Mouse (Mus musculus) liver, embryonic 14.5 days (tissue): ENCODE results near the gene Gm12166. TPM values are rescaled to one million over a fixed set of nuclear protein-coding genes. Genes with fewer than 3 reads are reported as not detected.
"Not testable (repeated sequence)": the region's sequence is repeated elsewhere in the genome, so short reads cannot be mapped to it uniquely, and the experiment has no call there.

ENCODE experiments used
- ATAC-seq: fragments of 200-750 bp; cut with Nextera tagmentation; 2 replicates; pipeline ENCODE4 v1.8.0; 2017; ENCODE audit warnings: moderate number of reproducible peaks, mild to moderate bottlenecking, moderate library complexity; ENCODE audit not compliant: insufficient read depth
- DNase-seq, 3 experiments: peaks; one replicate each; pipeline ENCODE4 v3.0.0-alpha.2; 2012 to 2013; ENCODE audit warnings: low read depth in 3 of 3, low spot score in 3 of 3
- H3K27ac ChIP-seq: fragments of 300-500 bp; sonication (generic); 2 replicates; pipeline ENCODE4 v1.5.1; 2014; ENCODE audit warnings: moderate library complexity, mild to moderate bottlenecking, control low read depth, inconsistent platforms
- H3K27me3 ChIP-seq: fragments of 300-500 bp; sonication (generic); 2 replicates; pipeline ENCODE4 v1.6.1; 2014; ENCODE audit warnings: mild to moderate bottlenecking, low read length, moderate library complexity; ENCODE audit not compliant: control insufficient read depth, insufficient read depth
- H3K36me3 ChIP-seq: fragments of 300-500 bp; sonication (generic); replicated peaks from 2 replicates; pipeline ENCODE4 v1.6.1; 2014; ENCODE audit warnings: low read depth; ENCODE audit not compliant: control insufficient read depth, insufficient read depth
- H3K4me1 ChIP-seq, 2 experiments: fragments of 200-500 bp in 1 of 2; fragments of 300-500 bp in 1 of 2; sonication (generic) in 1 of 2; replicated peaks; 2 replicates each; pipeline ENCODE4 v1.6.1; 2012 to 2014; ENCODE audit warnings: antibody characterized with exemption in 1 of 2, inconsistent platforms in 1 of 2, low read length in 1 of 2; ENCODE audit not compliant: control insufficient read depth in 2 of 2, insufficient read depth in 2 of 2
- H3K4me2 ChIP-seq: fragments of 300-500 bp; sonication (generic); 2 replicates; pipeline ENCODE4 v1.6.1; 2014; ENCODE audit warnings: low read depth, mild to moderate bottlenecking, control low read depth, moderate library complexity
- H3K4me3 ChIP-seq, 2 experiments: fragments of 200-500 bp in 1 of 2; fragments of 300-500 bp in 1 of 2; sonication (generic) in 1 of 2; 2 replicates each; pipeline ENCODE4 v1.5.1; 2012 to 2014; ENCODE audit warnings: low read depth in 2 of 2, low read length in 2 of 2, mild to moderate bottlenecking in 2 of 2, control low read depth in 1 of 2, inconsistent platforms in 1 of 2, moderate library complexity in 1 of 2; ENCODE audit not compliant: insufficient read depth in 1 of 2
- H3K9ac ChIP-seq: fragments of 300-500 bp; sonication (generic); replicated peaks from 2 replicates; pipeline ENCODE4 v1.6.1; 2014; ENCODE audit warnings: mild to moderate bottlenecking, control low read depth, moderate library complexity
- H3K9me3 ChIP-seq: fragments of 300-500 bp; sonication (generic); 2 replicates; pipeline ENCODE4 v1.6.1; 2016; ENCODE audit warnings: low read length, mixed read lengths; ENCODE audit not compliant: control insufficient read depth
- CTCF ChIP-seq: IDR thresholded peaks from 2 replicates; pipeline ENCODE4 v1.5.1; 2016; ENCODE audit warnings: antibody characterized with exemption, low read depth, control low read depth
- EP300 ChIP-seq: IDR thresholded peaks from 2 replicates; pipeline ENCODE4 v1.6.1; 2016; ENCODE audit warnings: antibody characterized with exemption, low read depth
- WGBS: fragments of 180-500 bp; shearing (Covaris S2); extraction: QIAGEN DNeasy Blood & Tissue Kit; methylation state at CpG from one replicate; pipeline ENCODE4 v1.1.7; 2014; ENCODE audit not compliant: insufficient replicate concordance; 5-methylcytosine and 5-hydroxymethylcytosine counted together
- polyA plus RNA-seq, 2 experiments: library from polyadenylated mRNA; depleted of rRNA in 1 of 2; stranded (reverse) in 1 of 2; unstranded in 1 of 2; fragments of >200 nt; fragmentation: Nextera tagmentation in 1 of 2; extraction: Ambion mirVana in 1 of 2; gene quantifications; 2 replicates each; pipeline versions ENCODE4 v1.2.1 to v1.2.3; 2012 to 2014

Gene Gm12166
- 2.6 and 2.8 TPM in 2 replicates for polyA plus RNA-seq (2012; rRNA removed)
- polyA plus RNA-seq (2014; fragmentation: Nextera tagmentation; extraction: Ambion mirVana), result 4.1 and 4.7 TPM in 2 replicates

DNA sequence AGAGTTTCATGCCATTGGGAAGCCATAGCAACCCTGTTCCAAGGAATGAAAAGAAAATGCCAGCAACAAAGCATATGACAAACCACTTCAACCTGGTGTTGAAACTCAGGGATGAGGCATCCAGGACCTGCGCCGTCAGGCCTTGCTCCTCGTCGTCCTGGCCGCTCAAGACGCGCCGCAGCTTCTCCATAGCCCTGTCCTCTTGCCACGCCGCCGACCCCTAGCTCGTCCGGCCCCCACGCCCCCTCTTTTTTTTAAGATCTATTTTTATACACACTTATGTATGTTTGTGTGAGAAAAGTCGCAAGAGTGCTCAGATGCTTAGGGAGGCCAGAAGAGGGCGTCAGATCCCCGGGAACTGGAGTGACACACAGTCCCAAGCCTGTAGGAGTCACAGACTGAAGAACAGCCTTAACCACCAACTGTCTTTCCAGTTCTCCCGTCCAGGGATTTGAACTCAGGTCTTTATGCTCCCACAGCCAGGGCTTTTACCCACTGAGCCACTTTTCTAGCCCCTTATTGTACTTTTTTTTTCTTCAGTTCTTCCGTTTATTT is at the start of gene Gm12166:
Gm12166 (minus strand) TSS at position 217 of the 555 bp plus-strand sequence.
- TF ChIP-seq CTCF, result peak; percentile 68
- not testable (repeated sequence) for H3K9me3 ChIP-seq, H3K9ac ChIP-seq, H3K27ac ChIP-seq, H3K36me3 ChIP-seq, ATAC-seq, H3K4me3 ChIP-seq, H3K4me1 ChIP-seq, H3K4me2 ChIP-seq, DNase-seq
- peaks cover 31% of the 10 kb centered on the region for H3K27me3 ChIP-seq
- 35% methylated on average over 19 of the region's 19 CpGs for WGBS

GRCm38 (mm10) chr11:46097062-46097461 is 44.9 kb upstream of the Gm12166 start:
- H3K4me3 ChIP-seq, result no peak overlapping the region
- DNase-seq (no peak), ATAC-seq (no peak)
- no peaks in the 10 kb centered on the region for H3K9me3 ChIP-seq
- H3K27me3 ChIP-seq, result no peaks in the 10 kb centered on the region
- H3K4me2 ChIP-seq, result no peak overlapping the region
- no peak overlapping the region for H3K27ac ChIP-seq
- TF ChIP-seq EP300, result no peak
- no peak for TF ChIP-seq CTCF
- H3K36me3 ChIP-seq, result no peaks in the 10 kb centered on the region
- 64% methylated on average over 3 of the region's 3 CpGs for WGBS
- H3K4me1 ChIP-seq, result peaks cover 0 to 9% of the 10 kb centered on the region in 2 experiments; a peak in 2 of 4 replicates
- no peak overlapping the region for H3K9ac ChIP-seq

DNA sequence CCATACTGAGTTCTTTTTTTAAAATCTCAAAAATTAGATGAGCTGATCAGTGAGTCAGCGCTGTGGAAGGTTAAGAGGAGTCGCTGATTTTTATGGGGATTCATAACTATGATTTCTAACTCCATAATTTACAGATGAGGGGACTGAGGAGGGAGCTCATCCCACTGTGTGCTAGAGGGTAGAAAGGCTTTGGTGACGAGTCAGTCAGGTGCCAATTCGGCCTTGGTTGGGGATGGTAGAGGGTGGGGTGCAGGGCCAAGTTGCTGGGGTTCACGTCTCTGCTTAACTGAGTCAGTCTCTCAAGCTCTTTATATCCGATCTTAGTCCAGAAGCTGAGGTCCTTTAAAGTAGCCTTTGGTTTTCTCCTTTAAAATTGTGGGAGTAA is 44.1 kb upstream of the Gm12166 start:
- H3K9ac ChIP-seq, result no peak overlapping the region
- no peak overlapping the region for H3K4me2 ChIP-seq
- WGBS, result 73% methylated on average over 6 of the region's 6 CpGs
- H3K9me3 ChIP-seq, result no peaks in the 10 kb centered on the region
- H3K4me3 ChIP-seq, result no peak overlapping the region
- DNase-seq (no peak), ATAC-seq (no peak)
- no peaks in the 10 kb centered on the region for H3K36me3 ChIP-seq
- no peaks in the 10 kb centered on the region for H3K27me3 ChIP-seq
- TF ChIP-seq CTCF, result no peak
- no peak for TF ChIP-seq EP300
- H3K4me1 ChIP-seq, result peaks cover 7 to 17% of the 10 kb centered on the region in 2 experiments
- H3K27ac ChIP-seq, result no peak overlapping the region

DNA sequence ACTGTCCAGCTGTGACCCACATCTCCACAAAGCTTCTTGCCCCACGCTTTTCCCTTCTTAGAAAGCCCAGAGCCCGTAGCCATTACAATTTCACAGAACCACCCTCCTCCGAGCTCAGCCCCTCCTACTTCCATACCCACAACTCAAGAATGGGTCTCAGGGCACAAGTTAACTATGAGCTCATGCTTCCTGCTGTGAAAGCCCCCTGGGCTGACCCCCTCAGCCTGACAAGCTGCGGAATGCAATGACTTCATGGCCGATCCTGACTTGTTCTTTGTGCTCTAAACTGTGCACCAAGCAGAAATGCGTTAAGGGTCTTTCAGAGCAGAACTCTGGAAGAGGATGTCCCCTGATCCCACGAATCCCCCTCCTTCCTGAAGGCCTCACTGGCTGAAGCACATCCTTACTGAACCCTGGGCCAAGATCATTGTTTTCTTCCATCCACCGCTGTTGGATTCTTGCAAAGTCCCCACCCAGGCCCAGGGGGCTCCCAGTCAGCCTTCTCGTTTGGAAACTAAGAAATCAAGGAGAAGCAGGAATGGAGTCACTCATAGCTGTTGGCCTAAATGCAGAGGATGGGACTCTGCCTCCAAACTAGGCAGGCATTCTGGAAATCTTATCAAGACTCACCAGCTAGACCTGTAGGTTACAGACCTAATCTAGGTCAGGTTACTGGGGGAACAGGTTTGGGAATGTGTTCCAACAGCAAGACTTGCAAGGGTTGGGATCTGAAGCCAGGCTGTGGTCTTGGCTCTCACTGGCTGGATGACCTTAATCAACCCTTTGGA is 43.5 kb upstream of the Gm12166 start:
- ATAC-seq, result no peak
- Histone ChIP-seq H3K27ac (no peak overlapping the region), H3K4me3 (no peak overlapping the region), H3K4me2 (no peak overlapping the region), H3K4me1 (peaks cover 13 to 23% of the 10 kb centered on the region in 2 experiments), H3K36me3 (no peaks in the 10 kb centered on the region), H3K9ac (no peak overlapping the region), H3K27me3 (no peaks in the 10 kb centered on the region), H3K9me3 (no peaks in the 10 kb centered on the region)
- DNase-seq, result no peak
- whole genome bisulfite sequencing, result 51% methylated on average over 9 of the region's 9 CpGs
- no peak for TF ChIP-seq EP300
- no peak for TF ChIP-seq CTCF

- TF ChIP-seq CTCF, result no peak
- no peak for TF ChIP-seq EP300
- no peaks in the 10 kb centered on the region for H3K9me3 ChIP-seq
- H3K27ac ChIP-seq, result no peak overlapping the region
- no peak overlapping the region for H3K4me3 ChIP-seq
- DNase-seq (no peak), ATAC-seq (no peak)
- no peaks in the 10 kb centered on the region for H3K27me3 ChIP-seq
- no peak overlapping the region for H3K9ac ChIP-seq
- no peaks in the 10 kb centered on the region for H3K36me3 ChIP-seq
- H3K4me1 ChIP-seq, result peaks cover 32 to 43% of the 10 kb centered on the region in 2 experiments
- H3K4me2 ChIP-seq, result no peak overlapping the region
- WGBS, result 77% methylated on average over 4 of the region's 4 CpGs
Observed at GRCm38 (mm10) chr11:46092121-46092520, 40.0 kb upstream of the Gm12166 start.
